Mouse (Mus musculus): ENCODE results near the gene Kif5a. TPM values are rescaled to one million over a fixed set of nuclear protein-coding genes. Genes with fewer than 3 reads are reported as not detected.

Gene Kif5a
- total and polyA plus RNA-seq, 2 experiments from 2014 or later: 84.0 to 223 TPM

DNA sequence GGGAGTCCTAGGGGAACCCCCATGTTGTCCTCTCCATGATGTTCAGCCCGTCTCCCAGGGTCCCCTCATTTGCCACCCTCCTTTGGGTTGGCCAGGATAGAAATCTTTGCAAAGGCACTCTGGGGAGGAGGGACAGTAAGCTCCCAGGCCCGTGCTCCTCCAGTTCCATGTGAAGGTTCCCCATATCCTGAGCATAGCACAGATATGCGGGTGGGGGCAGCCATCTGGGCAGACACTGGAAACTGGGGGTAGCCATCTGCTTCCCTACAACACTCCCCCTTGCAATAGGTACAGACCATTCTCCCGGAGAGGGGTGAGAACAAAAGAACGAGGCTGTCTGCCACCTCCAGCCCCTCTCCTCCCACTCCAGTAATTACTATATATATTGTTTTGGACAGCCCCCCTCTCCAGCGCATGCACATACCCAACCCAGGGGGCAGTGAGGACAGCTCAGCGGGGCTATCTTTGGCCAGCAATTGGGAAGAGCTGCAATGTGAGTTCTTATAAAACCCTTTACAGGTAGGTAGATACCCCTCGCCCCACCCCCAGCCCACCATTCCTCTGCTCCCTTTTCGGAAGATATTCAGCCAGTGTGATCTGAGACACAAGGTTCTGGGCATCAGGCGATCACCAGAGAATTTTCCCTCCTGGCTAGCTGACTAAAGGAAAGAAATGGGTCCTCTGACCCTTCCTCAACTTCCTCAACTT is 75.6 kb downstream of the Kif5a start:
- WGBS: 26% methylated on average over 10 of the region's 10 CpGs
- H3K4me2 ChIP-seq (ENCODE audit: low read depth): peak overlapping the region; percentile 99
- H3K9me3 ChIP-seq (ENCODE audit: low read length): no peaks in the 10 kb centered on the region
- H3K9ac ChIP-seq: peak overlapping the region; percentile 80
- DNase-seq (peak; percentile 60), ATAC-seq (peak; percentile 11; the same call in 1 of the 2 replicates)
- H3K27me3 ChIP-seq (ENCODE audit: insufficient read depth, low read length): no peaks in the 10 kb centered on the region
- H3K4me3 ChIP-seq (ENCODE audit: low read depth, low read length): peak overlapping the region; percentile 64
- H3K36me3 ChIP-seq (ENCODE audit: insufficient read depth): peaks cover 22% of the 10 kb centered on the region
- H3K27ac ChIP-seq (ENCODE audit: low read depth, low read length): peak overlapping the region; percentile 70
- peaks cover 15% of the 10 kb centered on the region; the same call in 1 of the 2 replicates for H3K4me1 ChIP-seq (ENCODE audit: insufficient read depth)
- no peak for TF ChIP-seq CTCF (IDR thresholded peaks at IDR 0.05; ENCODE audit: low read depth)

DNA sequence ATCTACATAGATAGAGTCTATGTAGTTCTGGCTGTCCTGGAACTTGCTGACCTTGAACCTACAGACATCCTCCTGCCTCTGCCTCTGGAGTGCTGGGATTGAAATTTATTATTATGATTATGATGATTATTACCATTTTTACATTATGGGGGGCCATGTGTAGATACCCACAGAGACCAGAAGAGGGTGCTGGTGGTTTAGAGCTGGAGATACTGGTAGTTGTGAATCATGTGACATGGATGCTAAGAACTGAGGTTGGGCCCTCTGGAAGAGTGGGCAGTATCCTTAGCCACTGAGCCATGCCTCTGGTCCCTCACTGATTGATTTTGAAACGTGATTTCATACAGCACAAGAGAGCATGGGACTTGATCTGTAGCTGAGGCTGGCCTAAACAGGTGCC is 76.7 kb downstream of the Kif5a start:
- ATAC-seq: no peak
- Histone ChIP-seq H3K27me3 (ENCODE audit: insufficient read depth, low read length) (no peaks in the 10 kb centered on the region), H3K4me1 (ENCODE audit: insufficient read depth) (peaks cover 15% of the 10 kb centered on the region; the same call in 1 of the 2 replicates), H3K36me3 (ENCODE audit: insufficient read depth) (peaks cover 14% of the 10 kb centered on the region), H3K9me3 (ENCODE audit: low read length) (no peaks in the 10 kb centered on the region), H3K9ac (no peak overlapping the region), H3K27ac (ENCODE audit: low read depth, low read length) (no peak overlapping the region), H3K4me3 (ENCODE audit: low read depth, low read length) (no peak overlapping the region), H3K4me2 (ENCODE audit: low read depth) (no peak overlapping the region)
- 82% methylated on average over 1 of the region's 1 CpGs for WGBS
- TF ChIP-seq CTCF (IDR thresholded peaks at IDR 0.05; ENCODE audit: low read depth): peak; percentile 51
- no peak for DNase-seq

DNA sequence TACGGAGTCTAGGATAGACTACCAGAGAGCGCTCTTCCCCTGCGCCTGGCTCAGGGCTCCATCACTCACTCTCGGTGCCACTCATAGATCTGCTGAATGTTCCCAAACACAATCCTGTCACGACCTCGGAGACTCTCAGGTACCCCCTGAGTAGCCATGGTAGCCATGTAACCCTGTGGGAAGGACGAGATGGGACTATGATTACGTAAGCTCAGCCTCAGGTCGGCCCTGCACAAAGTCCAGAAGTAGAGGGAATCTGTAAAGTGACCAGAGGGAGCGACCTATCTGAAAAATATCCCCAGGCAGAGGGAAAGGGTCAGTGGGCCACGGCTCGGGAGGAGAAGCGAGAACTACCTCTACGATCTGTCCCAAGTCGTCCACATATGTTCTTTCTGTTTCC is 77.6 kb downstream of the Kif5a start:
- no peak overlapping the region for H3K9ac ChIP-seq
- ATAC-seq: no peak
- no peak overlapping the region for H3K4me2 ChIP-seq (ENCODE audit: low read depth)
- H3K4me1 ChIP-seq (ENCODE audit: insufficient read depth): peaks cover 15% of the 10 kb centered on the region; the same call in 1 of the 2 replicates
- no peaks in the 10 kb centered on the region for H3K9me3 ChIP-seq (ENCODE audit: low read length)
- no peaks in the 10 kb centered on the region for H3K27me3 ChIP-seq (ENCODE audit: insufficient read depth, low read length)
- H3K36me3 ChIP-seq (ENCODE audit: insufficient read depth): peaks cover 5% of the 10 kb centered on the region; the same call in 1 of the 2 replicates
- no peak overlapping the region for H3K27ac ChIP-seq (ENCODE audit: low read depth, low read length)
- 85% methylated on average over 15 of the region's 15 CpGs for WGBS
- TF ChIP-seq CTCF (IDR thresholded peaks at IDR 0.05; ENCODE audit: low read depth): no peak
- no peak for DNase-seq
- no peak overlapping the region for H3K4me3 ChIP-seq (ENCODE audit: low read depth, low read length)

DNA sequence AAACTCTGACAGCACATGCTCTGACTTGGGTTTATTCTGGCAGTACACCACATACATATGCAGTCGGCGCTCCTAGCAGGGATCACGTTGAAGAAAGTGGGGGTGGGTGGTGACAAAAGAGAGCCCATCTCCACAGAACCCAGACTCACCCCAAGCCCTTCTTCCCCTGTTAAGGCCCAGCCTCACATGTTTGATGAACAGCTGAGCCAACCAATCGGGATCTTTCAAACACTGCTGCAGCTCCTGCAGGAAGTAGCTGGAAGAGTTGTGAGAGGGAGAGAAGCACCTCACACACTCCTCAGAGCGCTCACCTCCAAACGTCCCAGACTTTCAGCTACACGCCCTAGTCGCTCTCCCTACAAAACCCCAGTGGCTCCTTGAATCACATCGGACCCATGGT is 78.0 kb downstream of the Kif5a start:
- Histone ChIP-seq H3K27me3 (ENCODE audit: insufficient read depth, low read length) (peaks cover 2% of the 10 kb centered on the region), H3K9me3 (ENCODE audit: low read length) (no peaks in the 10 kb centered on the region), H3K27ac (ENCODE audit: low read depth, low read length) (no peak overlapping the region), H3K4me2 (ENCODE audit: low read depth) (no peak overlapping the region), H3K9ac (no peak overlapping the region), H3K36me3 (ENCODE audit: insufficient read depth) (0 out of 2 replicates have a peak, but pooled peaks cover 1% of the 10 kb centered on the region), H3K4me1 (ENCODE audit: insufficient read depth) (peaks cover 15% of the 10 kb centered on the region), H3K4me3 (ENCODE audit: low read depth, low read length) (no peak overlapping the region)
- DNase-seq: peak; percentile 58
- ATAC-seq: no peak
- WGBS: 72% methylated on average over 9 of the region's 9 CpGs
- no peak for TF ChIP-seq CTCF (IDR thresholded peaks at IDR 0.05; ENCODE audit: low read depth)

DNA sequence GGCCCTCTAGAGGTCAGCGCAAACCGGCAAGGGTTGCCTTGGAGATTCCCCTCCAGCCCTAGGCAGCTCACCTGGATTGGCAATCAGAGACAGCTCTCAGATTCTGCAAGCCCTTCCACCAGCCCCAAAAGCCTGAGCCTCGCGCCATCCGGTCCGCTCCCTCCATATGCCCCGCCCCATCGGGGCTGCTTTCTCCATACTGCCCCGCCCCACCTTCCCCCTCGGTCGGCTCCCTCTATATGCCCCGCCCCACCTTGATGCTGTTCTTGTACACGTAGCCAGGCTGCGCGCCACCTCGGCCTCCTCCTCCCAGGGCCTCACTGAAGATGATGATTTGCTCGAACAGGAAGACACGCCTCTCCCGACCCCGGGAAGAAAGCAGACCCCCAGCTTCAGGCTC is 79.4 kb downstream of the Kif5a start:
- H3K36me3 ChIP-seq (ENCODE audit: insufficient read depth): no peaks in the 10 kb centered on the region
- no peak for DNase-seq
- peaks cover 7% of the 10 kb centered on the region; the same call in 1 of the 2 replicates for H3K4me1 ChIP-seq (ENCODE audit: insufficient read depth)
- no peak overlapping the region for H3K4me3 ChIP-seq (ENCODE audit: low read depth, low read length)
- 17% methylated on average over 20 of the region's 20 CpGs for WGBS
- H3K9me3 ChIP-seq (ENCODE audit: low read length): no peaks in the 10 kb centered on the region
- H3K9ac ChIP-seq: 0 out of 2 replicates have a peak overlapping the region, but pooled peaks have one; percentile 18
- H3K27ac ChIP-seq (ENCODE audit: low read depth, low read length): no peak overlapping the region
- ATAC-seq: no peak
- no peak for TF ChIP-seq CTCF (IDR thresholded peaks at IDR 0.05; ENCODE audit: low read depth)
- peak overlapping the region; percentile 23 for H3K4me2 ChIP-seq (ENCODE audit: low read depth)
- H3K27me3 ChIP-seq (ENCODE audit: insufficient read depth, low read length): peaks cover 14% of the 10 kb centered on the region

DNA sequence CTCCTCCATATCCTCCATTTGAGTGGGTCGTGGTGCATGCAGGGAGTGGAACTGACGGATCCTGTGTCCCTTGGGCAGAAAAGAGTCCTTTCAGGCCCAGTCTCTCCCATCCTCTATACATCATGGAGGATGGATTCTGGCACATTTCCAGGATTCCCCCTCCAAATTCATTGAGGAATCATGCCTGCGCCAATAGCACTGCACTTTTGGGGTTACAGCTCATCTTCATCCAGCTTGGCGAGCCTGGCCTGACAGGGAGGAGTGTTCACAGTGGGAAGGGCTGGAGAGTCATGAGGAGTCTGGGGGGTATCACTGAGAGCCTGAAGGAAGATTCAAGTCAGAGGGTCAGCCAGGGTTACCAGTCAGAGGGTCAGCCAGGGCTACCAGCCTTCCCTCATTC is 80.5 kb downstream of the Kif5a start:
- H3K9ac ChIP-seq: no peak overlapping the region
- no peak for TF ChIP-seq CTCF (IDR thresholded peaks at IDR 0.05; ENCODE audit: low read depth)
- 86% methylated on average over 4 of the region's 4 CpGs for WGBS
- peaks cover 25% of the 10 kb centered on the region for H3K27me3 ChIP-seq (ENCODE audit: insufficient read depth, low read length)
- DNase-seq (no peak), ATAC-seq (no peak)
- no peaks in the 10 kb centered on the region for H3K36me3 ChIP-seq (ENCODE audit: insufficient read depth)
- H3K4me1 ChIP-seq (ENCODE audit: insufficient read depth): peaks cover 7% of the 10 kb centered on the region
- H3K4me3 ChIP-seq (ENCODE audit: low read depth, low read length): no peak overlapping the region
- no peak overlapping the region for H3K27ac ChIP-seq (ENCODE audit: low read depth, low read length)
- H3K4me2 ChIP-seq (ENCODE audit: low read depth): no peak overlapping the region
- H3K9me3 ChIP-seq (ENCODE audit: low read length): no peaks in the 10 kb centered on the region

DNA sequence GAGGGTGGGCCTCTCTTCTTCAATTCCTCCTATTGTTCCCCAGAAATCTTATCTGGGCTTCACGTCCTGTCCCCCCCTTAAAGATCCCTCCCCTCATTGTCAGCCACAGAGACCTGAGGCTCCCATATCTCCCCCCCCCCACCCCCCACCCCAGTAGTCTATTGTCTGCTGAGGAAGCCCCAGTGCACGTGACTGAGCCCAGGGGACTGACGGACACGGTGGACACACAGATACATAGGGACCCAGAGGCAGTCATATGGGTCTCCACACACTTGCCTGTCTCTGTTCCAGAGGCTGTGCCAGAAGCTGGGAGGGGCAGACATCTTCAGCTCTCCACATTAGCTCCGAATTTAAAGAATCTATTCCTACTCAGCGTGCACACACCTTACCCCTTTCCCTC is 81.6 kb downstream of the Kif5a start:
- Histone ChIP-seq H3K4me1 (ENCODE audit: insufficient read depth) (peaks cover 7% of the 10 kb centered on the region), H3K9me3 (ENCODE audit: low read length) (no peaks in the 10 kb centered on the region), H3K4me2 (ENCODE audit: low read depth) (no peak overlapping the region), H3K36me3 (ENCODE audit: insufficient read depth) (no peaks in the 10 kb centered on the region), H3K9ac (no peak overlapping the region), H3K27ac (ENCODE audit: low read depth, low read length) (no peak overlapping the region), H3K4me3 (ENCODE audit: low read depth, low read length) (no peak overlapping the region), H3K27me3 (ENCODE audit: insufficient read depth, low read length) (peaks cover 33% of the 10 kb centered on the region)
- ATAC-seq (no peak), DNase-seq (no peak)
- WGBS: 64% methylated on average over 6 of the region's 6 CpGs
- no peak for TF ChIP-seq CTCF (IDR thresholded peaks at IDR 0.05; ENCODE audit: low read depth)

Data from forebrain, postnatal 0 days (tissue).